Mouse (Mus musculus) testis, postnatal 10 days (tissue): ENCODE results near the gene Rpl13a.
"Not testable (repeated sequence)": the region's sequence is repeated elsewhere in the genome, so short reads cannot be mapped to it uniquely, and the experiment has no call there.

Source experiments
- DNase-seq: peaks from one replicate; pipeline ENCODE4 v3.0.0; 2021; ENCODE audit warnings: low spot score

Gene Rpl13a

GRCm38 (mm10) chr7:45113476-45113875 lies 15.1 kb downstream of the Rpl13a start:
- DNase-seq = no peak

DNA sequence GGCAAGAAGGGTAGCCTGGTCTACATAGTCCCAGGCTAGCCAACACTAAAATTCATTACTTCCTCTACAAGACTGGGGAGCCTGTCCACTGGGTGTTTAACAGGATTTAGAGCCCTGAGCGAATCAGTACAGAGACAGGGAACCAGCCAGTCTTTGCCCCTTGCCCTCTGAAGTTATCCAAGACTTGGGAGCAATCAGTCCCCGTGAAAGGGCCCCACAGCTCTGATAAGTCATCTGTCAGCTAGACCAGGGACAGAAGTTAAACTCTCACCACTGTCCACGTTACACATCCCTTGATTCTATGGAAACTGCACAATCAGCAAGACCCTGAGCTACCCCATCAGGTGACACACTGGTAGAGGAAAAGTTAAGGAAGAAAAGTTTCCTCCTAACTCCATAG lies 16.0 kb downstream of the Rpl13a start:
- DNase-seq = no peak

- no peak for DNase-seq
These were observed 16.6 kb downstream of the Rpl13a start for GRCm38 (mm10) chr7:45111940-45112339.

GRCm38 (mm10) chr7:45110089-45110488 lies 18.5 kb downstream of the Rpl13a start:
- not testable (repeated sequence) for DNase-seq

DNA sequence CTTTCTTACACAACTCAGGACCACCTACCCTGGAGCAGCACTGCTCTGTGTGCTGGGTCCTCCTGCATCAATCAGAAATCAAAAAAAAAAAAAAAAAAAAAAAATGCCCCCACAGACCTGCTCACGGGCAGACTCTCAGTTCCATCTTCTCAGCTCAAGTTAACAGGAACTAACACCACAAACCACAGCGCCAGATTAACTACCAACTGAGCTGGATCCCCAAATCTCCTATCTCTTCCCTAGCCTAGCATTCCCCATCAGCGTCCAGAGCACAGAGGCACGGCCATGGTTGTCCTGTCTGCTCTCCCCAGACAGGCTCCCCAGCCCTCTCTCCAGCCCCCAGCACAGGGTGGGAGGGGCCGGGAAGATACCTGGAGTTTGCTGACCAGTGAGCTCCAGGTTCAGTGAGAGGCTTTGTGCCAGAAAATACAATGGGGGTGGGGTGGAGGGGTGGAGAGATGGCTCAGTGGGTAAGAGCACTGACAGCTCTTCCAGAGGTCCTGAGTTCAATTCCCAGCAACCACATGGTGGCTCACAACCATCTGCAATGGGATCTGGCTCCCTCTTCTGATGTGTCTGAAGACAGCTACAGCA lies 21.4 kb downstream of the Rpl13a start:
- DNase-seq = no peak

DNA sequence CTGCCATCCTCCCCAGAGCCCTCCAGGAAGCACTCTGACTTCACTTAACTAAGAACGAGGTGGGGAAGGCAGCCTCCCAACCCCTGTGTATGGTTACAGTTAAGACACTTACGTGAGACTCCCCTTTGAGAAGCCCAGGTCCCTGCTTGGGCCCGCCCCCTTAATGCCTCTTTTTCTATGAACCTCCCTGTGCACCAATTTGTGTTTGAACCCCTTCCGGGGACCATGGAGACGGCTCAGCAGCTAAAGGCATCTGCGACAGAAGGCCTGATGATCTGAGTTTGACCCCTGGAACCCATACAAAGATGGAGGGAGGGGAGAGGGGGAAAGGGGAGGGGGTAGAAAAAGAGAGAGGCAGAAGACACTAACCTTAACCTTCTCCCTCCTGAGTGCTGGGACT lies 22.1 kb downstream of the Rpl13a start:
- DNase-seq = no peak

- no peak for DNase-seq
These were observed 23.1 kb downstream of the Rpl13a start for GRCm38 (mm10) chr7:45105491-45105890.

DNA sequence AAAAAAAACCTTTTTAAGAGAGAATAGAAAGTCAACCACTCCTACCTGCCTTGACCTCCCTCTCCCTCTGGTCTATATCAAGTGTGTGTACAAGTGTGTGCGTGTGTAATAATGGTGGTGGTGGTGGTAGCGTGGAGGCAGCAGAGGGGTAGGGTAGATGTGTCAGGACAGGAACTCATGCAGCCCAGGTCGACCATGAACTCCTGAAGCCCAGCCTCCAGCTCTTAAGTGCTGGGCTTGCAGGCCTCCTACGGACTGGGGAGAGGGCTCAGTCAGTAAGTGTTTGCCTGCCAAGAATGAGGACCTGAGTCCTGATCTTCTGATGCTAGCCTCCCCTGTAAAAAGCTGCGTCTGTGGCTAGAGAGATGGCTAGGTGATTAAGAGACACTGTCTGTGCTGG lies 23.6 kb downstream of the Rpl13a start:
- no peak for DNase-seq

DNA sequence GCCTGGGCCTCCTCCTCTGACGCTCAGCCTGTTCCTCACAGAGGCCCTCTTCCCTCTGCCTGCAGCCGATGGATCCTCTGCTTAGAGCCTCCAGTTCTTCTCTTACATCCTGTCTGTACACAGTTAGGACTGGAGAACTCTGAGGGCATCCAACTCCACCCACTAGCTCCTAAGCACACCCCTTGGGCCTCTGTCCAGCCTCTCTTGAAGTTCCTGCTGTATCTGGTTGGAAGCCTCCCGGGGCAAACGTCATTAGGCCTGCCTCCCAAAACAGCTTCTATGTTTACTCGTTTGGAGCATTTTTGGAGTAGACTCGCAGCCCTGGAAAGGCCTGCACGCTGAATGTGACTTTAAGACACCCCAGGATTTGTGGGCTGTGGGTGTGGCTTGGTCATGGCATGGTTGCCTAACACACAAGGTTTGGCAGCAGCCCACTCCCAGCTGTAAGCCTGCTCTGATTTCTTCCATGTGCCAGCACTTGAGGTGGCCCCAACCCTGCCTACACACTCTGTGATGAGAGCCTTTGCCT lies 24.8 kb downstream of the Rpl13a start, which contains the start of gene Fcgrt:
Gene Fcgrt (minus strand): TSS at position 200 of the 529 bp plus-strand sequence.
- DNase-seq = peak; percentile 87

DNA sequence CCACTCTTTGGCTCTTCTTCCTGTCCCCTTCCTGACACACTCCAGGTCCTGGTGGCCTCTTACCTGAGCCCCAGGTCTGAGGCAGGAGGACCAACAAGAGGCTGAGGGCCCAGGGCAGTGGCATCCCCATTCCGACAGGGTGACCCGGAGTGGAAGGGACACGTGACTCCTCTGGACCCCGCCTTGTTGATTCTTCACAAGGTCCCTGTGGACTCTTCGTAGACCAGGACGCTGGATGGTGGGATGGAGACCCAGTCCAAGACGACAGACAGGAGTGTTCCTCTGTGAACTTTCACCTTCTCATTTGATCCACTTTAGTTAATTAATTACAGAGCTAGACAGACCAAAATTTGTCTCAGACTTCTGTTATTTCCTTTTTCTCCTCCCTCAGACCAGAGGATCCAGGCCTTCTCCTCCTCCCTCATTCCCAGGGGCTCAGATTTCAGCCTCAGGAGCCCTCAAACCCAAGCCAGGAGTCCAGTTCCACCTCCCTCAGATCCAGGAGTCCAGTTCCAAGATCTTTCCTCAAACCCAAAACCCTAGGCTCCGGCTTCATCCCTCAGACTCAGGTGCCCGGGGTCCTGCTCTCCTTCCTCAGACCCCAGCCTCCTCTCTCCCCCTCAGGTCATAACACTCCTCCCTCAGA lies 25.5 kb downstream of the Rpl13a start:
- DNase-seq = no peak

- no peak for DNase-seq
These were observed 26.1 kb downstream of the Rpl13a start for GRCm38 (mm10) chr7:45102441-45102840.

DNA sequence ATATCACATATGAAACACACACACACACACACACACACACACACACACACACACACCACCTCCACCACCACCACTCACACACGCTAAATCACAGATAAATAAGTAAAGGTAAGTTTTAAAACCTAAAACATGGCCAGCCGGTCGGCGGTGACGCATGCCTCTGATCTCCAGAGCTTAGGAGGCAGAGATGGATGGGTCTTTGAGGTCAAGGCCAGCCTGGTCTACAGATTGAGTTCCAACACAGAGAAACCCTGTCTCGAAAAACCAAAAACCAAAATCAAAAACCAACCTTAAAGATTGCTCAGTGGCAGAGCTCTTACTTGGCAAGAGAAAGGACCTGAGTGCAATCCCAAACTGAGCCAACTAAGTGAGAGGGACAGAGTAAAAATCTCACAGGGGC lies 28.5 kb downstream of the Rpl13a start:
- DNase-seq = no peak

- peak; percentile 67 for DNase-seq
These were observed 29.9 kb downstream of the Rpl13a start for GRCm38 (mm10) chr7:45098541-45099240.

DNA sequence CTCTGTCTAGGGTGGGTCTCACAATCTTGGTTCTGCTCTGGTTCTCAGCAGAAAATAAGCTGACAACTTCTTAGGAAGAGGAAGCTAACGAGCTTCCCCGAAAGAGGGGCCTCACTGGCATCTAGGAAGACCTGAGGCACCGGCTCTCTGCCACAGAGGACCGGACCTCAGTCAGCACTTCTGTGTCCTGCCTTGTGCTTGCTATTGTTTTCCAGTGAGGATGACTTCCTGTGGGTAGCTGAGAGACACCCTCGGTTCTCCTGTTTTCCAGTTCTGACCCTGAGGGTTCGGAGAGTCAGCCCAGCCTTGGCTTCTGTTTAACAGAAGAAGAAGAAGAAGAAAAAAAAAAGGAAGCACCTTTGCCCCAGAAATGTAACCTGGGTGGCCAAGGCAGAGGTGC lies 31.1 kb downstream of the Rpl13a start:
- no peak for DNase-seq

DNA sequence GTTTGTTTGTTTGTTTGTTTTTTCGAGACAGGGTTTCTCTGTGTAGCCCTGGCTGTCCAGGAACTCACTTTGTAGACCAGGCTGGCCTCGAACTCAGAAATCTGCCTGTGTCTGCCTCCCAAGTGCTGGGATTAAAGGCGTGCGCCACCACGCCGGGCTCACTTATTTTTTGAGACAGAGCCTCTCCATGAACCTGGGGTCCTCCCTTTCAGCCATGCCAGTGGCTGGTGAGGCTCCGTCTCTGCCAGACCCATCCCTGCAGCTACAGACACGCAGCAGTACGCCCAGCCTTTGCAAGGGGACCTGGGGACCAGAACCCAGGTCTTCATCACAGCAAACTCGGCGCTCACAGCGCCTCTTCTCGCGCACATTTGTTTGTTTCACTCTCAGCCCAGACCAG lies 32.6 kb downstream of the Rpl13a start:
- not testable (repeated sequence) for DNase-seq

- no peak for DNase-seq
These were observed 33.2 kb downstream of the Rpl13a start for GRCm38 (mm10) chr7:45095367-45095766.

DNA sequence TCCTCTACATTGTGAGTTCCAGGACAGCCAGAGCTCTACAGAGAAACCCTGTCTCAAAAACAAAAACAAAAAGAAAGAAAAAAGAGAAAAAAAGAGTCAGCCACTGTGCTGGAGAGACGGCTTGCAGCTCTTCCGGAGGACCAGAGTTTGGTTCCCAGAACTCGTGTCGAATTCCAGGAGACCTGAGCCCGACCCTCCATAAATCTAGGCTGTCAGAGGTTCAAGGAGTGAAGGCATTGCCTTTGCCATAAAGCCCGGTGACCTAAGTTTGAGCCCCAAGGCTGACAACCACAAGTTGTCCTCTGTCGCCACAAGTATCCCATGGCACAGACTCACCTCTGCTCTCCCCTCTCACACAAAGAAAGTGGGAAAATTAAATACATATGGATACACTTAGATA lies 34.4 kb downstream of the Rpl13a start:
- no peak for DNase-seq

- no peak for DNase-seq
These were observed 35.0 kb downstream of the Rpl13a start for GRCm38 (mm10) chr7:45093516-45093905.

- DNase-seq = no peak
These were observed 35.6 kb downstream of the Rpl13a start for GRCm38 (mm10) chr7:45092828-45093515.

- DNase-seq = peak; percentile 94
These were observed 36.5 kb downstream of the Rpl13a start, which contains the start of gene Rcn3 for GRCm38 (mm10) chr7:45092048-45092447. Gene Rcn3 (minus strand): TSS chr7:45092221.

GRCm38 (mm10) chr7:45091001-45091990 lies 37.3 kb downstream of the Rpl13a start:
- peak; percentile 75 for DNase-seq
